Mouse (Mus musculus) olfactory bulb, adult 2 months (tissue): ENCODE measurements around the gene Sult2b1. TPM values are rescaled to one million over a fixed set of nuclear protein-coding genes. Genes with fewer than 3 reads are reported as not detected.

Experiments used
- H3K27ac ChIP-seq: fragments of 200-500 bp; 2 replicates; pipeline ENCODE4 v1.5.1; 2012; ENCODE audit warnings: low read depth, low read length; ENCODE audit not compliant: insufficient read depth
- H3K4me1 ChIP-seq: fragments of 200-500 bp; 2 replicates; pipeline ENCODE4 v1.6.1; 2012; ENCODE audit warnings: low read length; ENCODE audit not compliant: control insufficient read depth, insufficient read depth
- H3K4me3 ChIP-seq: fragments of 200-500 bp; 2 replicates; pipeline ENCODE4 v1.5.1; 2012; ENCODE audit warnings: mild to moderate bottlenecking, low read depth, low read length, moderate library complexity; ENCODE audit not compliant: insufficient read depth
- CTCF ChIP-seq: fragments of 200-500 bp; IDR thresholded peaks from 2 replicates; pipeline ENCODE4 v1.5.1; 2012; ENCODE audit warnings: low read depth, mild to moderate bottlenecking, low read length, moderate library complexity; ENCODE audit not compliant: insufficient read depth
- POLR2A ChIP-seq: fragments of 200-500 bp; IDR thresholded peaks from 2 replicates; pipeline ENCODE4 v1.6.1; 2012; ENCODE audit warnings: mild to moderate bottlenecking, low read depth, low read length, moderate library complexity; ENCODE audit not compliant: insufficient read depth
- WGBS: fragments of 180-500 bp; shearing (Covaris S2); methylation state at CpG from one replicate; pipeline ENCODE4 v1.1.7; 2018; 5-methylcytosine and 5-hydroxymethylcytosine counted together
- polyA plus RNA-seq: library from polyadenylated mRNA; stranded (reverse); fragments of >200 nt; gene quantifications from 2 replicates; pipeline ENCODE4 v1.2.4, GENCODE M21; 2012; ENCODE audit warnings: low replicate concordance; ENCODE audit not compliant: missing spikeins, insufficient read depth, insufficient read length

The Sult2b1 gene
- polyA plus RNA-seq, 1 experiment, result not detected

DNA sequence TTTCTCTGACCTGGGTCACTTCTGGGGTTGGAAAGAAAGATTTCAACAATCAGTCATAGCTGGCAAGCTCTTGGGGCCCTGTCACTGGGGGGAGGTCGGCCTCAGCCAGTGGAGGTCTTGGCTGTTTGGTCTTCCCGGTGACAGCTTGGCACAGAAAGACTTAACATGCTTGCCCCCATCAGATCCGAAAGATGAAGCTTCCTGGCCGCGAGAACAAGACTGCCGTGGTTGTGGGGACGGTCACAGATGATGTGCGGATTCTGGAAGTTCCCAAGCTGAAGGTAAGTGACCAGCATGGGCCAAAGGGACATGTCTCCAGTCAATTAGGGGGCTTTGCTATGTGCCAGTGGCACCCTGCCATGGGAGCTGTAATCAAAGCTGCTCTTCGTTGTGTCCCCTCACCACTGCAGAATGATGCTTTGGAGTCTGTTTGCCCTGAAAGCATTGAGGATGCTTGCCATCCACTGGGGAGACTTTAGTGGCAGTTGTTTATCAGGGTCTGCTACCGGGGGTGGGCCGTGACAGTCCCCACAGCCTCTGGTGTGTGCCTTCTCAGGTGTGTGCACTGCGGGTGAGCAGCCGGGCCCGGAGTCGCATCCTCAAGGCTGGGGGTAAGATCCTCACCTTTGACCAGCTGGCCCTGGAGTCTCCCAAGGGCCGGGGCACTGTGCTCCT is 64.6 kb downstream of the Sult2b1 start:
- WGBS, result 84% methylated on average over 16 of the region's 16 CpGs
- Histone ChIP-seq H3K4me1 (peaks cover 23% of the 10 kb centered on the region), H3K27ac (no peak overlapping the region), H3K4me3 (no peak overlapping the region)
- TF ChIP-seq CTCF, result no peak
- TF ChIP-seq POLR2A, result no peak

GRCm38 (mm10) chr7:45719180-45719579 is 65.3 kb downstream of the Sult2b1 start:
- H3K4me1 ChIP-seq, result peaks cover 29% of the 10 kb centered on the region
- WGBS, result 81% methylated on average over 10 of the region's 10 CpGs
- no peak overlapping the region for H3K4me3 ChIP-seq
- no peak overlapping the region for H3K27ac ChIP-seq
- TF ChIP-seq CTCF (no peak), POLR2A (no peak)

- Histone ChIP-seq H3K4me1 (peaks cover 34% of the 10 kb centered on the region), H3K4me3 (peak overlapping the region; percentile 78), H3K27ac (peak overlapping the region; percentile 44; the same call in 1 of the 2 replicates)
- 0% methylated on average over 20 of the region's 20 CpGs for WGBS
- TF ChIP-seq POLR2A, result no peak
- no peak for TF ChIP-seq CTCF
Measured at GRCm38 (mm10) chr7:45718331-45718730, 66.1 kb downstream of the Sult2b1 start.

DNA sequence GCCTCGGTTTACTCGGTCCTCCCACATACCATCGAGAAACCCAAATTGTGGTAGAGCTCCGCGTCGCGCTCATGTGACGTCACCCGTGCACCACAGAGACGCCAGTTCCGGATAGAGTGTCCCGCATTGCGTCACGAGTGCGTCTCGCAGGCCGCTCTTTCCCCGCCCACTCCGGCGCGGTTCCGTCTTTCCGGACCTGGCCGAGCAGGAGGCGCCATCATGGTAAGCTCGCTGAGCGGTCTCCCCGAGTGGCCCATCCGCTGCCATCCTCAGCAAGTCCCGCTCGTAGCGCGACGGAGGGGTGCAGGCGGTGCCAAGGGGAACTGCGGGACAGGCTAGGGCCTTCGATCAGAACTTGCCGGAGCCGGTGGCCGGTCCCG is 66.6 kb downstream of the Sult2b1 start, which contains the start of gene Sphk2:
TSS of gene Sphk2 (minus strand) at position 85 of the 380 bp plus-strand sequence.
- TF ChIP-seq POLR2A (peak; percentile 96), CTCF (no peak)
- peak within 1 kb of the TSS; percentile 74 for H3K27ac ChIP-seq
- H3K4me3 ChIP-seq, result peak within 1 kb of the TSS; percentile 87
- WGBS, result under 1% methylated on average over 41 of the region's 41 CpGs
- peaks cover 38% of the 10 kb centered on the region for H3K4me1 ChIP-seq

DNA sequence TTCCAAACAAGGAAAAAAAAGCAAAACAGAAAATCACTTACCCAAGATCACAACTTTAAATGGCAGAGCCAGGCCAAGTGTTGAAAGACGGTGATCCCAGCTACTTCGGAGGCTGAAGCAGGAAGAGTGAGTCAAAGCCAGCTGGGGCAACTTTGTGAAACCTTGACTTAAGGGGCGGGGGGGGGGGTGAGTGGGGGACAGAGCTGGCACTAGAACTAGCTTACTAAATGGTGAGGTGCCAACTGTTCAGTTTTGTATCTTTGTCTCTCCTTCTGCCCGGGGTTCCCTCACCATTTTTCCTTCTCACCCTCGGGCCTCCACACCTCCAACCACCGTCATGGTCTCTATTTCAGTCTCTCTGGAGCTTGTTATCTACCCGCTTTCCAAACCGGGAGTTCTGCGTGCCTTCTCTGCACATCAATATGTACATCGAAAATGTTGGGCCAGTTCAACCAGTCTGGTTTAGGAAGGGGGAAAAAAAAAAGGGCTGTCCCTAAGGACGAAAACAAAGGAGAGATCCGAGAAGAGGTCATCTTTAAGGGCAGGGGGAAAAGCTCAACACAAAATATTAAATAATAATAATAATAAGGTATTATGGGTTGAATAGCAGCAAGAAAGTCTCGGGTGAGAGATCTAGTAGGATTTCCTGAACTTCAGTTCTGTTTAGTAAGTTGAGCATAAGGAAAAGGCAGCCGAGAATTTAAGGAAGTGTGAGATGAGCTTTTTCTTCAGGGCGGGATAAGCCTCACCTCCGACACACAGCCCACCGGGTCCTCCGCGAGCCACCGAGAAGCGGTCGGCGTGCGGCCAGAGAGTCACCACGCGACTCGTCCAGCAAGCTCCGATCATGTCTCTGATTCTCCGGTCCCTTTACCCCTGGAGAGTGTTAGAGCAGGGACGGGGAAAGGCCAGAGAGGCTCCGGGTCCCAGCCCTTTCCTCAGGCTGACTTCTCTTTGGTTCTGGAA is 67.2 kb downstream of the Sult2b1 start:
- peak overlapping the region; percentile 87 for H3K4me3 ChIP-seq
- WGBS, result 7% methylated on average over 31 of the region's 31 CpGs
- no peak for TF ChIP-seq POLR2A
- no peak for TF ChIP-seq CTCF

DNA sequence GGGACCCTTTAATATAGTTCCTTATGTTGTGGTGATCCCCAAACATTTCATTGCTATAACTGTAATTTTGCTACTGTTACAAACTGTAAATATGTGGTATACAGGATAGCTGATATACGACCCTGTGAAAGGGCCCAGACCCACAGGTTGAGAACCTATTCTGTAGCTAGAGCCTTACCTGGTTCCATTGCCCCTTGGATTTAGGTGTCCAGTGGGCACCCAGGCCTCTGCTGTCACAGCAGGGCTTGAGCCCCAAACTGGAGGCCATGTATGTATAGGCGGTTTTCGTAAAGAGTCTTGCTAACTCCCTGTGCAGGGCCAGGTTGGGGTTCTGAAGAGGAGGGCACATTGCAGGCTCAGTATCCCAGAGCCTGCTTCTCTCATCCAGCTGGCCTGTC is 68.0 kb downstream of the Sult2b1 start:
- H3K4me3 ChIP-seq, result no peak overlapping the region

More for the DNA sequence above, 67.2 kb downstream of the Sult2b1 start:
- Histone ChIP-seq H3K4me1 (peaks cover 45% of the 10 kb centered on the region), H3K27ac (peak overlapping the region; percentile 74)

DNA sequence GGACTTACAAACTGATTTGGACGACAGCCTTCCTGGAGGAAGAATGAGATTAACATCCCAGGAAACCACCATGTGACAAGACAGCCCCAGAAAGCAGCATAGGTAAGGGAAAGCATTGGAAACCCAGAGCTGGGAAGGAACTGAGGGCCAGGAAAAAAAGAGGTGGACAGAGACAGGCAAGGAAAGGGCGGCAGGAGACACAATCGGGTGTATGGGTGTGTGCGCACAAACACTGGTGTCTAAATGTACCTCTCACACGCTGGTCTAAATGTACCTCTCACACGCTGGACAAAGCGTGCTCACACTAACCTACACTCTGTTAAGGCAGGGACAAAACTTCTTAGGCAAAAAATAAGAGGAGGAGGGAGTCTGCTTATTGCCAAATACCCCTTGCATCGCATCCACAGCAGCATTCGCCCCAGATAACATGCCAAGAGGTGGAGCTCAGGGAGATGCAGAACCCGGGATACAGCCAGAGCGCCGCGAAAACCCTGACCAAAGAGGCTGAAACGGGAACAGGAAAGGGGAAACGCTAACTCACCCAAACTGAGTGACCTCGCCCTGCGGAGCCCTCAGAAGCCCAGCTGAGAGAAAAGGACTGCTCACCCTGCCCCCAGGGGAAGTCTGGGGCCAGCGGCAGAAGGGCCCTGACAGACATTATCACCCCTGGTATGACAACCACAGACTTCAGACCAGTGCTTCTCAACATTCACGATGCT is 68.6 kb downstream of the Sult2b1 start:
- Histone ChIP-seq H3K4me1 (peaks cover 58% of the 10 kb centered on the region), H3K27ac (no peak overlapping the region), H3K4me3 (0 out of 2 replicates have a peak overlapping the region, but pooled peaks have one; percentile 1)
- whole genome bisulfite sequencing, result 80% methylated on average over 19 of the region's 19 CpGs
- TF ChIP-seq CTCF (no peak), POLR2A (no peak)

More for the DNA sequence above, 68.0 kb downstream of the Sult2b1 start:
- Histone ChIP-seq H3K4me1 (peaks cover 53% of the 10 kb centered on the region), H3K27ac (no peak overlapping the region)
- TF ChIP-seq CTCF, result no peak
- TF ChIP-seq POLR2A, result no peak
- 76% methylated on average over 3 of the region's 3 CpGs for WGBS

DNA sequence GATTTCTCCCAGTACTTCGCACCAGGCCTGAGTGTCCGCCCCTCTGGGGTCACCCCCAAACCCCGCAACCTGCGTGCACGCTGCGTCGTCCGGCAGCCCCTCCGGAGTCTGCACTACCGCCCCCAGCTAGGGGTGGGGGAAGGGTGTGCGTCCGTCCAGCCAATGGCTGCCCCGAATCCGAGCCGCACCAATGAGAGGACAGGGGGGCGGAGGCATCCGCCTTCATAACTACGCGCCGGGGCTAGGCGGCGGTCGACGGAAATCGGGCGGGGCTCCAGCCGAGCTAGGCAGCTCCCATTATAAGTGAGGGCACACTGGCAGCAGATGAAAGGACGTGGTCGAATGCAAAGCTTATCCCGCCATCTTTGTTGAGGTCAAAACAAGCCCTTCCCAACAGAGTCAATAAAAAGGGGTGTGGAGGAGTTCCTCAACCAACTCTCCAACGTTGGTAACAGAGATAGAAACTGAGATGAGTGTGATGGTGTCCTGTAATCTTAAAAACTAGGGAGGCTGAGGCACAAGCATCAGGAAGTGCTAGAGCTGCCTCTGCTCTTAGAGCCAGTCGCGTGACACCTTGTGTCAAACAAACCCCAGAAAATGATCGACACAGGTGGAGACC is 69.3 kb downstream of the Sult2b1 start, which contains the start of gene Rpl18:
TSS of gene Rpl18 (plus strand) at position 368 of the 619 bp plus-strand sequence.
- Histone ChIP-seq H3K4me3 (peak within 1 kb of the TSS; percentile 72), H3K4me1 (peaks cover 65% of the 10 kb centered on the region), H3K27ac (peak within 1 kb of the TSS; percentile 65)
- TF ChIP-seq POLR2A, result peak; percentile 51; the same call in 1 of the 2 replicates
- TF ChIP-seq CTCF, result no peak
- 8% methylated on average over 34 of the region's 34 CpGs for WGBS
